Mouse (Mus musculus) heart, embryonic 15.5 days (tissue): ENCODE results near the gene Ncam1. TPM values are rescaled to one million over a fixed set of nuclear protein-coding genes. Genes with fewer than 3 reads are reported as not detected.

Experiments used
- ATAC-seq: fragments of 200-750 bp; cut with Nextera tagmentation; replicated peaks from 2 replicates; pipeline ENCODE4 v1.8.0; 2017; ENCODE audit warnings: low read depth, moderate TSS enrichment; ENCODE audit not compliant: insufficient number of reproducible peaks, insufficient read depth, low FRiP score
- H3K27ac ChIP-seq: fragments of 300-500 bp; sonication (generic); 2 replicates; pipeline ENCODE4 v1.5.1; 2015; ENCODE audit warnings: mild to moderate bottlenecking, inconsistent platforms
- H3K27me3 ChIP-seq: fragments of 300-500 bp; sonication (generic); 2 replicates; pipeline ENCODE4 v1.6.1; 2015; ENCODE audit warnings: inconsistent platforms
- H3K36me3 ChIP-seq: fragments of 300-500 bp; sonication (generic); 2 replicates; pipeline ENCODE4 v1.6.1; 2015; ENCODE audit warnings: mild to moderate bottlenecking, inconsistent platforms
- H3K4me1 ChIP-seq: fragments of 300-500 bp; sonication (generic); replicated peaks from 2 replicates; pipeline ENCODE4 v1.6.1; 2015; ENCODE audit warnings: inconsistent platforms
- H3K4me2 ChIP-seq: fragments of 300-500 bp; sonication (generic); 2 replicates; pipeline ENCODE4 v1.6.1; 2015; ENCODE audit warnings: inconsistent platforms, mild to moderate bottlenecking, moderate library complexity
- H3K4me3 ChIP-seq: fragments of 300-500 bp; sonication (generic); 2 replicates; pipeline ENCODE4 v1.5.1; 2015; ENCODE audit warnings: mild to moderate bottlenecking, inconsistent platforms
- H3K9ac ChIP-seq: fragments of 300-500 bp; sonication (generic); 2 replicates; pipeline ENCODE4 v1.6.1; 2015; ENCODE audit warnings: mild to moderate bottlenecking, inconsistent platforms
- H3K9me3 ChIP-seq: fragments of 300-500 bp; sonication (generic); replicated peaks from 2 replicates; pipeline ENCODE4 v1.6.1; 2016; ENCODE audit warnings: inconsistent platforms
- WGBS: fragments of 180-500 bp; shearing (Covaris S2); methylation state at CpG from one replicate; pipeline ENCODE4 v1.1.7; 2015; ENCODE audit warnings: mixed read lengths; 5-methylcytosine and 5-hydroxymethylcytosine counted together
- polyA plus RNA-seq: library from polyadenylated mRNA; unstranded; fragments of >200 nt; fragmentation: Nextera tagmentation; extraction: Ambion mirVana; gene quantifications from 2 replicates; pipeline ENCODE4 v1.2.1, GENCODE M21; 2015

Ncam1 gene
- polyA plus RNA-seq, 1 experiment from 2014 or later: 124 TPM

DNA sequence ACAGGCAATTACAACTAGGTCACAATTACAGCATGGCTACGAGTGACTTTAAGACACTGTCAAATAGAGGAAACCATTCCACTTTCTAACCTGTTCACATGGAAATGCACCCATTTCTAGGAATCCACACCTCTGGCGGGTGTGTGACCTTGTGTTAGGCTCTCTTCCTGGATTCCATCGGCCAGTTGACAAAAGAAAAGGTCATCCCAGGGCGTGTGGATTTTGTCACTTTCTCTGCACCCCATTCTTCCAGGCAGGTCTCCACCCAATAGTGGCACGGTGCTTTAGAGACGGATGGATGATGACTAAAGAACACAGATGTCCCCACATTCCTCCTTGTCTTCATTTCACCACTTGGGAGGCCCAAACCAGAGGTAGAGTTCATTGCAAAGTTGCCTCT is 47.3 kb downstream of the Ncam1 start:
- no peaks in the 10 kb centered on the region for H3K27me3 ChIP-seq
- H3K9me3 ChIP-seq: no peaks in the 10 kb centered on the region
- no peak overlapping the region for H3K4me3 ChIP-seq
- ATAC-seq: no peak
- H3K36me3 ChIP-seq: no peaks in the 10 kb centered on the region
- H3K9ac ChIP-seq: no peak overlapping the region
- peaks cover 22% of the 10 kb centered on the region for H3K4me1 ChIP-seq
- no peak overlapping the region for H3K4me2 ChIP-seq
- H3K27ac ChIP-seq: no peak overlapping the region
- 51% methylated on average over 6 of the region's 6 CpGs for WGBS

DNA sequence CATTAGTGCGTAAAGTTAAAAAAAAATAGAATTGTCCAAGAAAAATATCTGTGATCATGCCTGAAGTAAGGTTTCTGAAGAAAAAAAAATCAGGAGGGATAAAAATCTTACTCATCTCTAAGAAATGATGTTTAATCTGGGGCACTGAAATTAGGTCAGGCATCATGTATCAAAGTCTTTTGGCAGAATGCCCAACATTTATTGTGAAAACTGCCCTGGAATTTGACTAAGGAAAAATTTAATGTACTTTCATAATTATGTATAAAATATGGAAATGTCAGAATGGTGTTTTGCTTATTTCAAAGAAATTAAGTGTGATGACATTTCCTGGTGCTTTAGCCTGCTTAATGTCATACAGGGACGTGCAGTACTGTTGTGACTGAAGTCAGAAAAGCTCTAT is 52.5 kb downstream of the Ncam1 start:
- Histone ChIP-seq H3K9me3 (no peaks in the 10 kb centered on the region), H3K36me3 (no peaks in the 10 kb centered on the region), H3K27ac (no peak overlapping the region), H3K27me3 (no peaks in the 10 kb centered on the region), H3K4me3 (no peak overlapping the region), H3K4me2 (no peak overlapping the region), H3K9ac (no peak overlapping the region), H3K4me1 (peaks cover 21% of the 10 kb centered on the region)
- ATAC-seq: no peak
- WGBS: 79% methylated on average over 2 of the region's 2 CpGs

DNA sequence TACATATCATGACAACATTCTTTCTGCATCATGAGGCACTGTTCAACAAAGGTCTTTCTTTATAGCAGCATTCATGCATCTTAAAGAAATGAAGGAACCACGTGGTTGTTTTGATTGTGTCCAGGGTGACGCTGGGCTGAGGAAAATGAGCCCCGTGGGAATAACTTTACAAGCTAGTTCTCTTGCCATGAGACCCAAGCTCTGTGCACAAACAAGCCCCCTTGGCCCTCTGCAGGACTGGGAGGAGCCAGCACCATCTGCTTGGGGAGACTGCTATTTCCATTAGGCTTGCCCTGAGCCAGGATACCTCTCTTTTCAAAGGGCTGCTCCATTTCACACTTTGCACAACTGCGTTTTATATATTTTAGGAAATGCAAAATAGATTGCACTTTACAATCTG is 53.0 kb downstream of the Ncam1 start:
- Histone ChIP-seq H3K36me3 (no peaks in the 10 kb centered on the region), H3K4me1 (peaks cover 21% of the 10 kb centered on the region), H3K9me3 (no peaks in the 10 kb centered on the region), H3K9ac (no peak overlapping the region), H3K4me3 (no peak overlapping the region), H3K27ac (no peak overlapping the region), H3K4me2 (no peak overlapping the region), H3K27me3 (no peaks in the 10 kb centered on the region)
- ATAC-seq: no peak
- 61% methylated on average over 4 of the region's 4 CpGs for WGBS

DNA sequence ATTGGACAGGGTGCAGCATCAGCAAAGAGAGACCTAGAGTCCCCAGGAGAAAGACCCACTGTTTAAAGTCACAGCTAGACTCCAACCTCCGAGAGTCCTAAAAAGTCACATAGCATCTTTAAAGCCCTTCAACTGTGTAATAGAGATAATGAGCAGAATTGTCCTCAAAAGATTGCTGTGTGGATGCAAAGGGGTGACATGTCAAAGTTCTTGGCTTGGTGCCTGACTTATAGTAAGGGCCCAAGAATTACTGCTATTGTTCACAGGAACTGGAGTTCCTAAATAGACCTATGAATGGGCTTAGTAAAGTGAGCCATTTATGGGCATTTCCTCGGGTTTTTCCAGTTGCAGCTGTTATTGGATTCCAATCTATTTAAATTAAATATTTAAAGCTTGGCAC is 54.4 kb downstream of the Ncam1 start:
- 51% methylated on average over 2 of the region's 2 CpGs for WGBS
- no peak for ATAC-seq
- no peak overlapping the region for H3K9ac ChIP-seq

DNA sequence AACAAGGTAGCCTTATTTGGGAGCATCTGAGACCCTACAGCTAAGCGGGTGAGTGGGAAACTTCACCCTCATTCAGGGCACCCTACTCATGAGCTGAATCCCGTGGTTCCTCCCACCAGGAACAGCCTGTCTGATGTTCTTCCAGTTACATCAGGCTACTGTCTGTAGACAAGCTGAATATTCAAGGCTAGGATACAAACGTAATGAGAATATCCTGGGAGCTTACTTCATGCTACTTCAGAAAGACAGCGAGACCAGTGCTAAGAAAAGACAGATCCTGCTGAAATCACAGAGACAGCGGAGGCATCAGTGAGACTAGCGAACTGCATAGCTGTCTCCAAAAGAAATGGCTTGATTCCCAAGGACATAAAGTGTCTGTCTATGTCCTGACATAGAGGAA is 58.8 kb downstream of the Ncam1 start:
- Histone ChIP-seq H3K9ac (no peak overlapping the region), H3K27ac (no peak overlapping the region), H3K4me1 (peaks cover 19% of the 10 kb centered on the region), H3K27me3 (no peaks in the 10 kb centered on the region), H3K4me2 (no peak overlapping the region), H3K4me3 (no peak overlapping the region), H3K36me3 (no peaks in the 10 kb centered on the region), H3K9me3 (no peaks in the 10 kb centered on the region)
- no peak for ATAC-seq
- 75% methylated on average over 6 of the region's 6 CpGs for WGBS

More for the DNA sequence above, 54.4 kb downstream of the Ncam1 start:
- no peak overlapping the region for H3K4me2 ChIP-seq
- no peaks in the 10 kb centered on the region for H3K9me3 ChIP-seq
- H3K4me3 ChIP-seq: no peak overlapping the region
- peaks cover 21% of the 10 kb centered on the region for H3K4me1 ChIP-seq
- H3K27ac ChIP-seq: no peak overlapping the region
- no peaks in the 10 kb centered on the region for H3K27me3 ChIP-seq
- H3K36me3 ChIP-seq: no peaks in the 10 kb centered on the region

DNA sequence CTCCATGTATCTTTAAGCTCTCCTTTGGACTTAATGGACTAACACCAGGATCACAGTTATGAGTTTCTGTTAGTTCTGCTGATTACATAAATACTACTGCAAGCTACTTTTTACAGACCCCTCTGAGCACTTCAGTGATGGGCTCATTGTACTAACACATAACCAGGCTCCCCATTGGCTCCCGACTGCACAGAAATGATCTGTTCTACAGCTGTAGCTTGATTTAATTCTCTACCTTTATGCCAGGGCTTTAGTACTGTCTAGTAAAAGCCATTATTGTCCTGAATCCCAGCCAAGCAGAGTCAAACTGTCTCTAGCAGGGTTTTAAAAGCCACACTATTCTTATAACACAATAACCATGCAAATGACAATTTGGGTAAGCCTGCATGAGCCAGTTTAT is 60.2 kb downstream of the Ncam1 start:
- Histone ChIP-seq H3K4me1 (peaks cover 15% of the 10 kb centered on the region), H3K4me2 (no peak overlapping the region), H3K4me3 (no peak overlapping the region), H3K9me3 (no peaks in the 10 kb centered on the region), H3K36me3 (no peaks in the 10 kb centered on the region), H3K27ac (no peak overlapping the region), H3K27me3 (no peaks in the 10 kb centered on the region), H3K9ac (no peak overlapping the region)
- WGBS: 72% methylated on average over 1 of the region's 1 CpGs
- no peak for ATAC-seq

DNA sequence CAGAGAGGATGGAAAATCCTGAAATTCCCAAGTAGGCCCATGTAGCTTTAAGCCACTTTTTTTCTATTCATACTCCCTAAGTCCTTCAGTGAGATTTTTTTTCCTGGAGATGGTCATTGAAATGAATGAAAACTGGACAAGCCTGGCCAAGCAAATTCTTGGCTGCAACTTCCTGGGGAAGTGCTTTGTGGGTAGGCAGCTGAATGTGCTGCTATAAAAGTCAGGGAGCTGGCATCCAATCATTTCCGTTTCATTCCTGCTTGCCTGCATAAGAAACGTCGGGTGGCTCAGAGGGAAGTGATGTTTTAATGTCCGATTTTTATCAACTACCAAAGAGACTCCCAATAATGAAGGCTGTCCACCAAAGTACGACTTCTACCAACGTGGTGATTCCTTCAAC is 61.6 kb downstream of the Ncam1 start:
- no peak for ATAC-seq
- Histone ChIP-seq H3K36me3 (no peaks in the 10 kb centered on the region), H3K4me3 (no peak overlapping the region), H3K27ac (no peak overlapping the region), H3K4me1 (peaks cover 15% of the 10 kb centered on the region), H3K9me3 (no peaks in the 10 kb centered on the region), H3K4me2 (no peak overlapping the region), H3K27me3 (no peaks in the 10 kb centered on the region), H3K9ac (no peak overlapping the region)
- WGBS: 79% methylated on average over 6 of the region's 6 CpGs

DNA sequence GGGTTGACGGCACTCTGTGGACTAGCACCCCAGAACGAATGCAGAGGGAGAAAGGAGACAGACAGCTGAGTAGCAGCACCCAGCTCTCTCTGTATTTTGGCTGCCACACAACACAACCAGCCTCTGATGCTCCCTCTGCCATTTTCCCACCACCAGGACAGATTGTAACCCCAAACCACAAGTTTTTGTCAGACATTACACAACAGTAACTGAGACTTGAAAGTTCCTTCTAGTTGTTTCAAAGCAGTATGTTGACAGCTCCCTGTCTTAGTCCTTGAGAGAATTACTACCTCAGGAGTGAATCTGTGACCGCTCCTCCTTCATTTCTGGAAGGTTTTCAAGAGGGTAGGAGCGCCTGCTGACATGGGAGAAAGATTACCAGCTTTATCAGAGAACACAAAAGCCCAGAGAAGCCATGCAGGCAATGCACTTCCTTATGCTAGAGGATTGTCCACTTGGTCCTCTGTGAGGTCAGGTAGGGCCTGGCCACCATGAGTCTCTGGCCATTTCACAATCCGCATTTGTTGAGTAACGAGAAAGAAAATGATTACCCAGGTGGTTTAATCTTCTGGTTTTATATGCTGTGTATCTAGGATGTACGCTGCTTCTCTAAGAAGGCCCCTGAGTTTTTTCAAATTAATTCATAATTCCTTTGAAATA is 64.2 kb downstream of the Ncam1 start:
- Histone ChIP-seq H3K27me3 (no peaks in the 10 kb centered on the region), H3K9ac (no peak overlapping the region), H3K4me2 (no peak overlapping the region), H3K4me1 (peaks cover 15% of the 10 kb centered on the region), H3K27ac (no peak overlapping the region), H3K4me3 (no peak overlapping the region), H3K9me3 (no peaks in the 10 kb centered on the region), H3K36me3 (no peaks in the 10 kb centered on the region)
- WGBS: 72% methylated on average over 7 of the region's 7 CpGs
- ATAC-seq: no peak

DNA sequence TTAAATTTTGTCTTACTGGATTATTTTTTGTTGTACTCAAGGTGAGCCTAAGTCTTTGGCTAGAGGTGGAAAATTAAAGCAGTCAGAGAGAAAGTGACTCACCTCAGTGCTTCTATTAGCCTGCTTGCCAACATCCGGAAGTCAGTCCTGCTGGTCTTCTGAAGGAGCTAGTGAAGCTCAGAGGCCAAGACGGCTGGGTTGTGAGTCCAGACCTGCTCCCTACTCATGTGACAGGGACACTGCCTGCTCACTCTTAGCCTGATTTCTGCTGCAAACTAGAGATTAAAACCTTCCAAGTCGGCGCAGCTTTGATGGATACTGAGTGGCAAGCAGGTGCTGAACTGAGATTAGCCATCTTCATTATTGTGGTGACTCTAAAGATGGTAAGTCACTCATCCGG is 65.0 kb downstream of the Ncam1 start:
- no peak for ATAC-seq
- WGBS: 63% methylated on average over 5 of the region's 5 CpGs
- Histone ChIP-seq H3K9me3 (no peaks in the 10 kb centered on the region), H3K9ac (no peak overlapping the region), H3K27me3 (no peaks in the 10 kb centered on the region), H3K4me3 (no peak overlapping the region), H3K27ac (no peak overlapping the region), H3K4me2 (no peak overlapping the region), H3K36me3 (no peaks in the 10 kb centered on the region), H3K4me1 (peaks cover 15% of the 10 kb centered on the region)

DNA sequence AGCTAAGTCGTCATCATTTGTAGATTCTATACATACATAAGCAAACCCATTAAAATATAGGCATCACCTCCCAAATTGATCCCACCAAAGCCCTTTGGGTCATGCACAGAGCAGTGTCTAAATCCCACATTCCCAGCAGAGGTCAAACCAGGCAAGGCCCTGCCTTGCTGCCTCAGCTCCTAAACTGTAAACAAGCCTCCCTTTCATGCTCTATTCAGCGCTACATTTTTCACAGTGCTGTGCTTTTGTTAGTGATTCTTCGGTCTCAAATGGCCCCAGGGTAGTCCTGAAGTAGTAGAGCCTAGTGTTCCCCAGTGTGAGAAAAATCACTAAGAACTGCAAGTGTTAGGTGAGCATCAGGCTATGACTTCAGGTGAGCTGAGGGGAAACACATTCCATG is 69.2 kb downstream of the Ncam1 start:
- H3K4me1 ChIP-seq: peaks cover 5% of the 10 kb centered on the region
- H3K27me3 ChIP-seq: no peaks in the 10 kb centered on the region
- no peak overlapping the region for H3K4me3 ChIP-seq
- no peak overlapping the region for H3K4me2 ChIP-seq
- ATAC-seq: no peak
- no peak overlapping the region for H3K27ac ChIP-seq
- no peak overlapping the region for H3K9ac ChIP-seq
- no peaks in the 10 kb centered on the region for H3K36me3 ChIP-seq
- no peaks in the 10 kb centered on the region for H3K9me3 ChIP-seq
- 63% methylated on average over 3 of the region's 3 CpGs for WGBS

DNA sequence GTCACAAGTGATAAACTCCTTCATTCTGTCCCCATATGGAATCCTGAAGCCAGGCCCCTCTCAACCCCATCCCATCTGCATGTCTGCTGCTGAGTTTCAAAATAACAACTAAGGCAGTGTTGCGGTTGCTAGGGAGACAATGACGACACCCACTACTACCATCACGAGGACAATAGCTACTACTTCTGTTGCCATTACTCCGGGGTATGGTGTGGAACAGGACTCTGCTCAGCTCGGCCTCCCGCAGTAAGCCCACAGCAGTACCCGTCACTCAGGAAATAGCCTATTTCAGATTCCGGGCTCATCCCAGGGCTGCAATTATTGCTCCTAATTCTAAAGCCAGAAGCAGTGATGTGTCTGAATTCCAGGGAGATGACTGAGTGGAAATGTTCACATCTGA is 70.5 kb downstream of the Ncam1 start:
- Histone ChIP-seq H3K9me3 (no peaks in the 10 kb centered on the region), H3K4me2 (no peak overlapping the region), H3K4me3 (no peak overlapping the region), H3K27me3 (no peaks in the 10 kb centered on the region), H3K36me3 (no peaks in the 10 kb centered on the region), H3K4me1 (0 out of 2 replicates have a peak, but pooled peaks cover 2% of the 10 kb centered on the region), H3K27ac (no peak overlapping the region), H3K9ac (no peak overlapping the region)
- 54% methylated on average over 8 of the region's 8 CpGs for WGBS
- 0 out of 2 replicates have a peak, but pooled peaks have one; percentile 35 for ATAC-seq

DNA sequence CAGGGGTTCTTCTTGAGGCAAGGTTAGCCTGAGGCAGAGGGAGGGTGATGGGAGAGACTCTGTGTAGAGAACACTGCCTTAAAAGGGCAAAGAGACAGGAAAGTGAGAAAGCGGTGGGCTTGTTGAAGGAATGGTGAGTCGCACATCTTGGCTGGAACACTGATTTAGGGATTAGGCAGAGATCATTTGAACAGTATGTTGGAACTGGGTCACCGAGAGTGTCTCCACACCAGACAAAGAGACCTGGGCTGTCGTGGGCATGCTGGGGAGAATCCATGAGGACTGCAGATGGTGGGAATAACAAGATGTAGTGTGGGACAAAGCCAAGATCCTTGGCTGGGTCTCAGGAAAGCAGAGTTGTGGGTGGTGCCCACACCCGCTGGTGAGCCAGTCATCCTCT is 76.0 kb downstream of the Ncam1 start:
- no peak overlapping the region for H3K27ac ChIP-seq
- no peaks in the 10 kb centered on the region for H3K36me3 ChIP-seq
- 0 out of 2 replicates have a peak, but pooled peaks cover 2% of the 10 kb centered on the region for H3K4me1 ChIP-seq
- ATAC-seq: no peak
- no peaks in the 10 kb centered on the region for H3K9me3 ChIP-seq
- H3K4me3 ChIP-seq: no peak overlapping the region
- WGBS: 65% methylated on average over 5 of the region's 5 CpGs
- H3K9ac ChIP-seq: no peak overlapping the region
- no peak overlapping the region for H3K4me2 ChIP-seq
- H3K27me3 ChIP-seq: no peaks in the 10 kb centered on the region
